Mouse (Mus musculus) E14TG2a.4 (cell line): Measurements from ENCODE around the gene Olfr895.

ENCODE experiments used
- CTCF ChIP-seq: conservative IDR thresholded peaks from 2 replicates; pipeline ENCODE4 v1.5.1; 2014; ENCODE audit warnings: low read length
- NANOG ChIP-seq: IDR thresholded peaks from 2 replicates; pipeline ENCODE4 v1.6.1; 2014; ENCODE audit warnings: borderline replicate concordance, low read length, mixed read lengths
- POU5F1 ChIP-seq: IDR thresholded peaks from 2 replicates; pipeline ENCODE4 v1.6.1; 2014; ENCODE audit warnings: low read length, borderline replicate concordance

- no peak for TF ChIP-seq CTCF
- TF ChIP-seq NANOG, result no peak
- no peak for TF ChIP-seq POU5F1
These were observed 15.2 kb upstream of the Olfr895 start, which contains the start of gene Olfr143 for GRCm38 (mm10) chr9:38252474-38252873.
